Comparison of ENCODE assay signal across 24 mouse cellular contexts in genomic region chr4:57809449-57809848, GRCm38 (mm10).
DNase-seq lines count a peak whose midpoint lies in the region; ATAC-seq and TF ChIP-seq lines count a peak whose summit lies in the region.
"Had no signal": no experiment of that assay in that cellular context is flagged by ENCODE, and none has a peak within 500 bp of the region (broad histone marks: within the 10 kb centered on the region; RNA-seq: fewer than 3 reads in every experiment).

No protein-coding gene starts in this region.

- no peaks in the 10 kb centered on the region for H3K27me3 ChIP-seq in heart, postnatal 0 days (ENCODE audit: control insufficient read depth, insufficient read depth, low read length)
- H3K27me3 ChIP-seq in liver, embryonic 14.5 days (ENCODE audit: control insufficient read depth, insufficient read depth, low read length), result no peaks in the 10 kb centered on the region
- H3K27me3 ChIP-seq in liver, embryonic 16.5 days (ENCODE audit: control insufficient read depth, insufficient read depth, low read depth, low read length), result no peaks in the 10 kb centered on the region
- H3K27me3 ChIP-seq: CH12.LX; heart, embryonic 13.5 days; megakaryocyte, embryonic 14.5 days; midbrain, embryonic 13.5 days; Patski had no signal

- H3K9ac ChIP-seq in heart, postnatal 0 days (replicated peaks; ENCODE audit: low read depth, low read length), result no peak overlapping the region
- no peak overlapping the region for H3K9ac ChIP-seq in liver, embryonic 14.5 days (replicated peaks)
- H3K9ac ChIP-seq in liver, embryonic 16.5 days (ENCODE audit: low read depth, low read length), result no peak overlapping the region
- H3K9ac ChIP-seq: midbrain, embryonic 13.5 days had no signal

- 60% methylated on average over 4 of the region's 4 CpGs for WGBS in heart, postnatal 0 days
- WGBS in liver, embryonic 14.5 days (ENCODE audit: insufficient replicate concordance), result 56% methylated on average over 4 of the region's 4 CpGs
- 58% methylated on average over 4 of the region's 4 CpGs for WGBS in liver, embryonic 16.5 days (ENCODE audit: insufficient replicate concordance)

- no peak for TF ChIP-seq CTCF in heart, postnatal 0 days (IDR thresholded peaks at IDR 0.05; ENCODE audit: low read depth)
- TF ChIP-seq CTCF in liver, embryonic 14.5 days (IDR thresholded peaks at IDR 0.05; ENCODE audit: low read depth), result no peak

- intact Hi-C loops in heart, postnatal 10 days (cut with DNase I), result no loop called here

- TF ChIP-seq EP300 in heart, postnatal 0 days (IDR thresholded peaks at IDR 0.05; ENCODE audit: low read depth), result no peak
- TF ChIP-seq EP300 in liver, embryonic 14.5 days (IDR thresholded peaks at IDR 0.05; ENCODE audit: low read depth), result no peak

- no peak overlapping the region for H3K4me2 ChIP-seq in heart, postnatal 0 days (ENCODE audit: low read depth, low read length)
- H3K4me2 ChIP-seq in liver, embryonic 14.5 days (ENCODE audit: low read depth), result no peak overlapping the region
- H3K4me2 ChIP-seq in liver, embryonic 16.5 days (ENCODE audit: low read depth, low read length), result no peak overlapping the region
- H3K4me2 ChIP-seq: heart, embryonic 13.5 days; midbrain, embryonic 13.5 days had no signal

- H3K27ac ChIP-seq in heart, postnatal 0 days (ENCODE audit: low read depth), result peak overlapping the region; percentile 53
- H3K27ac ChIP-seq in liver, embryonic 14.5 days, result no peak overlapping the region
- H3K27ac ChIP-seq in liver, embryonic 16.5 days (ENCODE audit: low read length), result peak overlapping the region; percentile 74
- H3K27ac ChIP-seq: hindbrain, postnatal 0 days; limb, embryonic 10.5 days; midbrain, embryonic 13.5 days had no signal

- H3K36me3 ChIP-seq in heart, postnatal 0 days (replicated peaks; ENCODE audit: control insufficient read depth, insufficient read depth, low read length), result peaks cover 17% of the 10 kb centered on the region; the same call in 1 of the 2 replicates
- H3K36me3 ChIP-seq in liver, embryonic 14.5 days (replicated peaks; ENCODE audit: control insufficient read depth, insufficient read depth, low read depth), result no peaks in the 10 kb centered on the region
- H3K36me3 ChIP-seq in liver, embryonic 16.5 days (ENCODE audit: control insufficient read depth, insufficient read depth), result no peaks in the 10 kb centered on the region
- H3K36me3 ChIP-seq: G1E; limb, embryonic 10.5 days; midbrain, embryonic 13.5 days had no signal

- peaks cover 33% of the 10 kb centered on the region for H3K4me1 ChIP-seq in heart, postnatal 0 days (ENCODE audit: control insufficient read depth, insufficient read depth)
- H3K4me1 ChIP-seq in liver, embryonic 14.5 days (replicated peaks; ENCODE audit: control insufficient read depth in 2 of 2, insufficient read depth in 2 of 2, low read length in 1 of 2), result peaks cover 0 to 10% of the 10 kb centered on the region in 2 experiments; a peak in 2 of 4 replicates
- H3K4me1 ChIP-seq in liver, embryonic 16.5 days (ENCODE audit: control insufficient read depth, low read depth, low read length), result peaks cover 7% of the 10 kb centered on the region
- H3K4me1 ChIP-seq: midbrain, embryonic 13.5 days had no signal

- ATAC-seq in heart, postnatal 0 days (ENCODE audit: insufficient read depth, low read depth), result no peak
- peak; percentile 56; the same call in 1 of the 2 replicates for ATAC-seq in liver, embryonic 14.5 days (ENCODE audit: insufficient read depth)
- peak; percentile 84 for ATAC-seq in liver, embryonic 16.5 days (ENCODE audit: low read depth)
- no peak for ATAC-seq in megakaryocyte, adult 5-6 weeks (ENCODE audit: poor library complexity, severe bottlenecking)
- ATAC-seq: hindbrain, postnatal 0 days; midbrain, embryonic 13.5 days; Patski had no signal

- DNase-seq in heart, postnatal 0 days (ENCODE audit: low spot score), result no peak
- no peak for DNase-seq in heart, postnatal 10 days
- DNase-seq in liver, embryonic 14.5 days (ENCODE audit: low read depth in 3 of 3, low spot score in 3 of 3), result no peak
- no peak for DNase-seq in liver
- DNase-seq in layer of hippocampus, adult 9-10 months (ENCODE audit: low spot score), result no peak
- DNase-seq: adrenal gland, adult 8-10 months; B cell, adult 2 months; cerebellum, adult 18-20 months; cerebellum, postnatal 14 days; kidney, adult 18-20 months; kidney, postnatal 10 days; lung, postnatal 14 days; right cerebral cortex, postnatal 14 days; thymus, postnatal 25 days had no signal

- no peaks in the 10 kb centered on the region for H3K9me3 ChIP-seq in heart, postnatal 0 days (replicated peaks; ENCODE audit: control insufficient read depth, low read length)
- H3K9me3 ChIP-seq in liver, embryonic 14.5 days (ENCODE audit: control insufficient read depth, low read length), result no peaks in the 10 kb centered on the region
- no peaks in the 10 kb centered on the region for H3K9me3 ChIP-seq in liver, embryonic 16.5 days (replicated peaks; ENCODE audit: control insufficient read depth, low read length)
- H3K9me3 ChIP-seq: limb, embryonic 10.5 days; megakaryocyte, embryonic 14.5 days; midbrain, embryonic 13.5 days had no signal

- H3K4me3 ChIP-seq in heart, postnatal 0 days (ENCODE audit: low read depth, low read length), result no peak overlapping the region
- no peak overlapping the region for H3K4me3 ChIP-seq in liver, embryonic 14.5 days (ENCODE audit: insufficient read depth in 1 of 2, low read depth in 2 of 2, low read length in 2 of 2)
- H3K4me3 ChIP-seq in liver, embryonic 16.5 days (ENCODE audit: low read depth, low read length), result no peak overlapping the region
- H3K4me3 ChIP-seq: heart, embryonic 13.5 days; limb, embryonic 10.5 days; megakaryocyte, embryonic 14.5 days; midbrain, embryonic 13.5 days had no signal

Comparison
In these comparisons a context has a peak if more than half of its experiments do, and no peak if none do; other contexts are left out.
1. ATAC-seq: peak in liver, embryonic 14.5 days (single experiment) and liver, embryonic 16.5 days (single experiment); none in heart, postnatal 0 days (single experiment) and megakaryocyte, adult 5-6 weeks (single experiment).